ENCODE assay signal across 14 mouse cellular contexts in genomic region chr1:94487062-94487461, GRCm38 (mm10).
"Had no signal": no experiment of that assay in that cellular context is flagged by ENCODE, and none has a peak within 500 bp of the region (broad histone marks: within the 10 kb centered on the region; RNA-seq: fewer than 3 reads in every experiment).

No protein-coding gene starts in this region.

- DNase-seq: kidney, adult 18-20 months; kidney, adult 9 months; kidney, postnatal 14 days; layer of hippocampus, adult 9-11 months; liver; lung, adult 18-20 months; lung, postnatal 10 days; lung, postnatal 36 days; retina, postnatal 1 day; right cerebral cortex, postnatal 25 days; thymus, postnatal 25 days had no signal

- ATAC-seq: liver, embryonic 12.5 days; midbrain, embryonic 13.5 days; midbrain, embryonic 16.5 days had no signal
